ENCODE assay signal across 22 mouse cellular contexts in the genomic region with DNA sequence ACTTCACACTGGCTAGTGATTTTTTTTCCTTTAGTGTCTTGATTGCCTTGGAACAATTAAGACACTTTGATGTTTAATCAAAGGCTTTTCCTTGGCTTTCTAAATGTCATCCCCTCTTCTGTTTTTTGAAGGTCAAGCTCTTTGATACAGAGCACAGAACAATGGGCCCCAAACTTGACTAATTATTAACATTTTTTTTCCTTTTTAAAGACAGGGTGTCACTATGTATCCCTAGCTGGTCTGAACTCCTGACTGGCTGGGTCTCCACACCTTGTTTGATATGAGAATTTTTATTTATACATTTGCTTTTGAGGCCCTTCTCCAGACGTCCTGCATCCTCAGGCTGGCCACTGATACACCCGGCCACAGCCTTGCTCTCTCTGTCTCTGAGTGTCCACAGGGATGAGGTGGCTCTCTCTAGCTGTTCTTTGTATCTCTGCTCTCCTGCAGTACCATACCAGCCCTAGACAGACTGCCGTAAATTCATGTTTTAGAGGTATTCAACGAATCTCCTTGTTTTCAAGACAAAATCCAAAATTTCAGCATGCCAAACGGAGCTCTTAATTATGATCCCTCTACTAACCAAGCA. TPM values are rescaled to one million over a fixed set of nuclear protein-coding genes. Genes with fewer than 3 reads are reported as not detected.
DNase-seq lines count a peak whose midpoint lies in the region; ATAC-seq and TF ChIP-seq lines count a peak whose summit lies in the region.
"Had no signal": no experiment of that assay in that cellular context is flagged by ENCODE, and none has a peak within 500 bp of the region (broad histone marks: within the 10 kb centered on the region; RNA-seq: fewer than 3 reads in every experiment).

No protein-coding gene starts in this region.

- H3K4me3 ChIP-seq in kidney, embryonic 15.5 days (replicated peaks) = no peak overlapping the region
- no peak overlapping the region for H3K4me3 ChIP-seq in intestine, embryonic 15.5 days (replicated peaks)
- no peak overlapping the region for H3K4me3 ChIP-seq in intestine, embryonic 16.5 days (ENCODE audit: low read length)
- no peak overlapping the region for H3K4me3 ChIP-seq in intestine, postnatal 0 days (ENCODE audit: low read depth, low read length)

- H3K36me3 ChIP-seq in kidney, embryonic 15.5 days = no peaks in the 10 kb centered on the region
- no peaks in the 10 kb centered on the region for H3K36me3 ChIP-seq in intestine, embryonic 15.5 days
- H3K36me3 ChIP-seq in intestine, embryonic 16.5 days (ENCODE audit: control insufficient read depth, insufficient read depth, low read length) = no peaks in the 10 kb centered on the region
- no peaks in the 10 kb centered on the region for H3K36me3 ChIP-seq in intestine, postnatal 0 days (ENCODE audit: control insufficient read depth, insufficient read depth)
- H3K36me3 ChIP-seq: G1E had no signal

- no peaks in the 10 kb centered on the region for H3K9me3 ChIP-seq in kidney, embryonic 15.5 days (replicated peaks)
- no peaks in the 10 kb centered on the region for H3K9me3 ChIP-seq in intestine, embryonic 15.5 days
- H3K9me3 ChIP-seq in intestine, embryonic 16.5 days (ENCODE audit: control insufficient read depth, low read length) = no peaks in the 10 kb centered on the region
- H3K9me3 ChIP-seq in intestine, postnatal 0 days (ENCODE audit: control insufficient read depth) = no peaks in the 10 kb centered on the region
- H3K9me3 ChIP-seq: G1E had no signal

- ATAC-seq in kidney, embryonic 15.5 days (replicated peaks; ENCODE audit: low FRiP score) = 0 out of 2 replicates have a peak, but pooled peaks have one; percentile 29
- ATAC-seq in intestine, embryonic 15.5 days = peak; percentile 82
- peak; percentile 74 for ATAC-seq in intestine, embryonic 16.5 days
- 0 out of 2 replicates have a peak, but pooled peaks have one; percentile 41 for ATAC-seq in intestine, postnatal 0 days
- ATAC-seq in megakaryocyte, adult 5-6 weeks (ENCODE audit: poor library complexity, severe bottlenecking) = no peak
- no peak for ATAC-seq in erythroid progenitor cell, adult 5-6 weeks (replicated peaks; ENCODE audit: low FRiP score, poor library complexity, severe bottlenecking)
- ATAC-seq: activated CD4-positive, CD25-positive, alpha-beta regulatory T cell, adult 4 months; CD4-positive, CD25-positive, alpha-beta regulatory T cell, adult 4 months; Patski had no signal

- no peak overlapping the region for H3K9ac ChIP-seq in kidney, embryonic 15.5 days
- no peak overlapping the region for H3K9ac ChIP-seq in intestine, embryonic 15.5 days
- no peak overlapping the region for H3K9ac ChIP-seq in intestine, embryonic 16.5 days (ENCODE audit: low read depth, low read length)
- H3K9ac ChIP-seq in intestine, postnatal 0 days (ENCODE audit: low read depth, low read length) = no peak overlapping the region

- no peak for DNase-seq in kidney, postnatal 36 days
- no peak for DNase-seq in urinary bladder, postnatal 4 days (ENCODE audit: low spot score in 2 of 2)
- DNase-seq: adrenal gland, adult 2 months; adrenal gland, adult 8-10 months; adrenal gland, postnatal 10 days; adrenal gland, postnatal 14 days; adrenal gland, postnatal 25 days; adrenal gland, postnatal 36 days; B cell, adult 2 months; cerebellum, adult 11 months; cerebellum, adult 11-12 months had no signal

- H3K4me2 ChIP-seq in kidney, embryonic 15.5 days = no peak overlapping the region
- H3K4me2 ChIP-seq in intestine, embryonic 15.5 days (replicated peaks) = no peak overlapping the region
- H3K4me2 ChIP-seq in intestine, embryonic 16.5 days (ENCODE audit: low read depth, low read length) = no peak overlapping the region
- H3K4me2 ChIP-seq in intestine, postnatal 0 days (replicated peaks; ENCODE audit: low read depth) = 0 out of 2 replicates have a peak overlapping the region, but pooled peaks have one; percentile 17

- H3K27me3 ChIP-seq in kidney, embryonic 15.5 days = no peaks in the 10 kb centered on the region
- H3K27me3 ChIP-seq in intestine, embryonic 15.5 days (replicated peaks) = no peaks in the 10 kb centered on the region
- H3K27me3 ChIP-seq in intestine, embryonic 16.5 days (replicated peaks; ENCODE audit: control insufficient read depth, insufficient read depth, low read length) = no peaks in the 10 kb centered on the region
- H3K27me3 ChIP-seq in intestine, postnatal 0 days (replicated peaks; ENCODE audit: control insufficient read depth, insufficient read depth, low read length) = no peaks in the 10 kb centered on the region
- H3K27me3 ChIP-seq: CH12.LX, Patski had no signal

- WGBS in kidney, embryonic 15.5 days = 43% methylated on average over 5 of the region's 5 CpGs
- 59% methylated on average over 5 of the region's 5 CpGs for WGBS in intestine, embryonic 15.5 days
- WGBS in intestine, embryonic 16.5 days = 59% methylated on average over 5 of the region's 5 CpGs
- WGBS in intestine, postnatal 0 days = 51% methylated on average over 5 of the region's 5 CpGs

- TF ChIP-seq CTCF in intestine, postnatal 0 days (IDR thresholded peaks at IDR 0.05; ENCODE audit: low read depth) = no peak

- no peak overlapping the region for H3K27ac ChIP-seq in kidney, embryonic 15.5 days
- no peak overlapping the region for H3K27ac ChIP-seq in intestine, embryonic 15.5 days
- no peak overlapping the region for H3K27ac ChIP-seq in intestine, embryonic 16.5 days (ENCODE audit: low read length)
- H3K27ac ChIP-seq in intestine, postnatal 0 days (ENCODE audit: low read depth, low read length) = no peak overlapping the region

- no peaks in the 10 kb centered on the region for H3K4me1 ChIP-seq in kidney, embryonic 15.5 days
- no peaks in the 10 kb centered on the region for H3K4me1 ChIP-seq in intestine, embryonic 15.5 days (replicated peaks)
- H3K4me1 ChIP-seq in intestine, embryonic 16.5 days (ENCODE audit: control insufficient read depth, insufficient read depth, low read length) = no peaks in the 10 kb centered on the region
- H3K4me1 ChIP-seq in intestine, postnatal 0 days (replicated peaks; ENCODE audit: control insufficient read depth, insufficient read depth, low read length) = no peaks in the 10 kb centered on the region; the same call in 1 of the 2 replicates

RNA-seq across cellular contexts. Expression of gene Ndfip2, which starts 19.8 kb away (rescaled TPM):
- polyA plus RNA-seq in kidney, embryonic 15.5 days (2015; fragmentation: Nextera tagmentation; extraction: Ambion mirVana) = 65.2 and 68.1 TPM in 2 replicates
- polyA plus RNA-seq in intestine, embryonic 15.5 days (2015; fragmentation: Nextera tagmentation; extraction: Ambion mirVana) = 101 and 107 TPM in 2 replicates
- 97.9 and 110 TPM in 2 replicates for polyA plus RNA-seq in intestine, embryonic 16.5 days (2015; fragmentation: Nextera tagmentation; extraction: Ambion mirVana)
- polyA plus RNA-seq in intestine, postnatal 0 days (2015; fragmentation: Nextera tagmentation; extraction: Ambion mirVana) = 119 and 124 TPM in 2 replicates
- 30.7 and 31.9 TPM in 2 replicates for total RNA-seq in megakaryocyte, adult 5-6 weeks (2015)
- 12.1 and 15.8 TPM in 2 replicates for total RNA-seq in megakaryocyte, adult 5-6 weeks (2017)
- total RNA-seq in erythroid progenitor cell, adult 5-6 weeks (2015; ENCODE audit: low replicate concordance) = 5.8 and 16.8 TPM in 2 replicates
- 0.68 and 5.1 TPM in 2 replicates for total RNA-seq in erythroid progenitor cell, adult 5-6 weeks (2017; ENCODE audit: low replicate concordance)

Comparison
In these comparisons a context has a peak if more than half of its experiments do, and no peak if none do; other contexts are left out.
1. ATAC-seq: peak in kidney, embryonic 15.5 days (single experiment), intestine, embryonic 15.5 days (single experiment), intestine, embryonic 16.5 days (single experiment) and intestine, postnatal 0 days (single experiment); none in megakaryocyte, adult 5-6 weeks (single experiment) and erythroid progenitor cell, adult 5-6 weeks (single experiment).